Mouse (Mus musculus) gastrocnemius, postnatal 4 days (tissue): ENCODE measurements around the gene Sstr2. TPM values are rescaled to one million over a fixed set of nuclear protein-coding genes. Genes with fewer than 3 reads are reported as not detected.

Experiments used
- DNase-seq, 2 experiments: peaks; one replicate each; pipeline ENCODE4 v3.0.0; 2021 to 2022; ENCODE audit warnings: low spot score in 2 of 2, mixed read lengths in 2 of 2
- total RNA-seq, 2 experiments: library from RNA; stranded (reverse); gene quantifications; 2 replicates each; pipeline ENCODE4 v1.2.3; 2021

Gene Sstr2
- total RNA-seq, 2 experiments from 2014 or later: 0.13 TPM; not detected in 1

DNA sequence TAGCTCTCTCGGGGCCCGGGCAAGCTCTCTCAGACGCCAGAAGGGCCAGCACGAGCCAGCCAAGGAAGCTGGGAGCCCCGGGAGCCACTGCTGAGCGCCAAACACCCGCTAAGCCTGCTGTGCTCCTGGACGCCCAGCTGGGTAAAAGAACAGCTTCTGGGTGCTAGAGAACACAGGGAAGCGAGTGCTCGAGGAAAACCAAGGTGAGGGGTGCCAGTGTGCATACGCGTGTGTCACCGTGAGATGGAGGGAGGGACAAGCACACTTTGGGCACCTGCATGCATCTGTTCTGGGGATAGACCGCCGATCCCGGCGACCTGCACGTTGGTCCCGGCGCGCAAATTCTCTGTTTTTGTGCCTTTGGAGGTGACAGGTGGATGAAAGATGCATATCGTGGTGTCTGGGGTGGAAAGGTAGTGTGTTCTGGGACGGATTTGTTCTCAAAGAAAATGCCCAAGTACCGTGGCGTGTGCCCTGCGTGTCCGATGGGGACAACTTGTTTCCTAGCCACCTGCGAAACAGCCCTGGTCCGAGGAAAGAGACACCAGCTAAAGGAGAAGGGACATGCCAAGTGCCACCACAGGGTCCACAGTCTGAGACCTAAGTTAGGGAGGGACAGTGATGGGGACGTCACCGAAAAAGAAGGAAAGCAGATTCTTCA, 408 bp downstream of the Sstr2 start:
- DNase-seq: no peak

DNA sequence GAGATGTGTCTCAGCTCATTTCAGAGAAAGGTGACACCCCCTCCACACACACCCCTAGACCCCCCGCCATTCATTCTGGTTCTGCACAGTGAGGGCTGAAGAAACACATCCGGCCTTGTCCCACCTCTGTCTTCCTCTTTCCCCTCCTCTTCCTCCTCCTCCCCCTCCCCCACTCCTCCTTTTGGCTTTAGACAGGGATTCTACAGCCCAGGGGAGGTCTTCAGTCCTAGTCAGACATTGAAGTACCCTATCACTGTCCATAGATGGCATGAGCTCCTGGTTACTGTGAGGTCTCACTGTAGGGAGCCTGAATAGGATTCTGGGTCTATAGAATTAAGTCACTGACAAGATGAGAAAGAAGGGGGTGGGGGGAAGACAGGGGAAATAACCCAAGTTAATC, 1.9 kb downstream of the Sstr2 start:
- no peak for DNase-seq

DNA sequence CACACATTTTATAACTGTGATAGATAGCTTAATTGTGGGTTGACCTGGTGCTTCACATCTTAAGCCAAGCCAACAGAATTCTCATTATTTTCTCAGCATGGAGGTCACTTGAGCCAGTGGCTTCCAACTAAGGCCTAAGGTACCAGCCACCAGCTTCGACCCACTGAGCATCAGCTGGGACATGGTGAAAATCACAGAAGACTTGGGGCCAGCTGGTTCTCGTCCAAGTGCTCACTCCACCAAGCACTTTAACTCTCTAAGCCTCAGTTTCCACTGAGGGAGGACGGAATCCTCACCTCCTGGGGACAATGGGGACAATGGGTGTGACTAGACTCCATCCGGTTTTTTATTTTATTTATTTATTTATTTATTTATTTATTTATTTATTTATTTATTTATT, 2.9 kb downstream of the Sstr2 start:
- DNase-seq: no peak

DNA sequence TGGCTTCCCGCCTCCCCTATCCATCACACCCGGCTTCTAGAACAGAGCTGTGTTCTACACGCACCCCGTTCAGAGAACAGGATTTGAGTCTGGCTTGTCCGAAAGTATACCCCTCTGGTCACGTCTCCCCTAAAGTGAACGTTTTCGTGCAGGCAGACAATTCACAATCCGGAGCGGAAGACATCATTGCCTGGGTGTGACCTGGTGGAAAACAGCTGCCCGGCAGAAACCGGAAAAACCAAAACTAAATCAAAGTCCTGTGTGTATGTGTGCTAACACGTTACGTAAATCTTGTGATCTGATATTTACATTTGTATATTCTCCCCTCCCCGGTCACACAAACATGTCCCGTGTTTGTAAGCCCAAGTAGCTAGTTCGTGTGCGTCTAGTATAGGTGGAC, 6.3 kb downstream of the Sstr2 start:
- no peak for DNase-seq

DNA sequence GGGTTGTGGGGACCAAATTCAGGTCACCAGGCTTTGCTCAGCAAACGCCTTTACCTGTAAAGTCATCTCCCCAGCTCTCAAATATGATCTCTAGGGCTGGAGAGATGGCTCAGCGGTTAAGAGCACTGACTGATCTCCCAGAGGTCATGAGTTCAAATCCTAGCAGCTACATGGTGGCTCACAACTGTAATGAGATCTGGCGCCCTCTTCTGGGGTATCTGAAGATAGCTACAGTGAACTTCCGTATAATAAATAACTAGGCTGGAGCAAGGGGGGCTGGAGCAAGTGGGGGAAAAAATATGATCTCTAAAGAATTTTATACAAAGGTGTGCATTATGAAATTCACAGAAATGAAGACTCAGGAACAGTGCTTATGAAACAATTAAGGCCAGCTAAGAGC, 8.6 kb downstream of the Sstr2 start:
- no peak for DNase-seq

DNA sequence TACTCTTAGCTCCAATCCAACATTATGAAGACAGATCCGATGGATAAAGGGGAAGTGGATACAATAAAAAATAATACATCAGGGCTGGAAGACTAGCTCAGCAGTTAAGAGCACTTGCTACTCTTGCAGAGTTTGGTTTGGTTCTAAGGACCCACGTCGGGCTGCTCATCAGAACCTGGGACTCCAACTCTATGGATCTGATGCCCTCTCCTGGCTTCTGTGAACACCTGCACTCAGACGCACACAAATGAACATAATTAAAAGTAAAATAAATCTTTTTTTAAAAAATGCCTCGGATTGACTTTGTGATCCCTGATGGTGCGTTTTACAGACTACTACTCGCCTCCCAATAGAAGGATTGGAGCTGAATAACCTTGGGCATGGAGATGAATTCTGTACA, 11.5 kb downstream of the Sstr2 start:
- DNase-seq: no peak

DNA sequence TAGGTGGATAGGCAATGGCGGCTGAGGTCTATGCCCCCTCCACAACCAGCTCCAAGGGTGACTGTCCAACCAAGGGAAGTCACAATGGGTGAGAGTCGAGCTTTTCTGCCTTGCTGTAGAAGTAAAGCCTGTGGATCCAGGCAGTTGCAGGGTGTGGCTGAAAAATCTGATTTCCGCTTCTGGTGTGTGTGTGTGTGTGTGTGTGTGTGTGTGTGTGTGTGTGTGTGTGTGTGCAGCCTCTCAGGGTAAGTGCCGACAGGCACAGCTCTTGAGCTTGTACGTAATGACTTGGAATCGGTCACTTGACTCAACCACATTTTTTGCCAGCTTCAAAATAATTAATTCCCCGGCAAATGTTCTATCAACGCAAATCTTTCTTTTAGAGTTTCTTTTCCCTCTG, 12.2 kb downstream of the Sstr2 start:
- no peak for DNase-seq

DNA sequence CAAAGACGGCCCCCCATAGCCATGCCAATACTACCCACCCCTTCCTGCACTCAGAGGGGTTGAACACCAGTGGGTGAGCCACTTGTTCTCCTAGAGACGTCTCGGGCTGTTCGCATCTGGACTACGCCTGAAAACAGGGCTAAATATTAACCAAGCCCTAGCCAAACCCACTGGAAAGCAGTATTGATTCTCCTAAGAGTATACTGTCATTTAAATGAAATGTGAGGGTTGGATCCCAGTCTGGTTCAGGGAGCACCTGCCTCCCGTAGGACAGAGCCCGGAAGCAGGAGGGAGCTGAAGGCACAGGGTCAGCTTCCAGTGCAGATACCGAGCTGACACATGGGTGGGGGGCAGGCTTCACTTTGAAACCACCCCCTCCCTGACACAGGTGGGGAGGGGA, 12.7 kb downstream of the Sstr2 start:
- no peak for DNase-seq

DNA sequence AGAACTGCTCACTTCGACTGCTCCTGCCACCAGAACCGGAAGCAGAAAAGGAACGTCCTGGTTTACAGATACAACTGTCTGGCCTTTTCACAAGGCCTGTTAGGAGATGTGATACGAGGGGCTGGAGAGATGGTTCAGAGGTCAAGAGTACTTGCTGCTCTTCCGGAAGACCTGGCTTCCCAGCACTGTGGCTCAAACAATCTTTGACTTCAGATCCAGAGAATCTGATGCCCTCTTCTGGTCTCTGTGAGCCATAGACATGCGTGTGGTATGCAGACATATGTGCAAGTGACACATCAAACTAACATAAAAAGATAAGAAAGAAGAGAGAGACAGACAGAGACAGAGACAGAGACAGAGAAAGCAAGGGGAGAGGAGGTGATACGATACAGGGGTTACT, 13.2 kb downstream of the Sstr2 start:
- DNase-seq: no peak

DNA sequence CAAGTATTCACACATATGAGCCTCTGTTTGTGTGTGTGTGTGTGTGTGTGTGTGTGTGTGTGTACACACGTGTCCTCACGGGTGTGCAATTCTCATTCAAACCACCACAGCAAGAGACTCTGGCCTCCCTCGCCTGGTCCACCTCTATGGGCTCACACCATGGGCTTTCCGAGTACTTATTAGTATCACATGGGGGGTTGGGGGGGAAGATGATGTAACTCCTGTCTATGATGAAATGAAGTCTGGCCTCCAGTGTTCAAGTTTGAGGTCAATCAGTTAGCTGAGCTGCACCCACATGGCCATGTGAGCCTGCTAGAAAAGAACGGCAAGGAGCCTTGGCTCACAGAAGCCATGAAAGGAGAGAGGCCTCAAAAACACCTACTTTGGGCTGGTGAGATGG, 14.3 kb downstream of the Sstr2 start:
- DNase-seq: no peak

DNA sequence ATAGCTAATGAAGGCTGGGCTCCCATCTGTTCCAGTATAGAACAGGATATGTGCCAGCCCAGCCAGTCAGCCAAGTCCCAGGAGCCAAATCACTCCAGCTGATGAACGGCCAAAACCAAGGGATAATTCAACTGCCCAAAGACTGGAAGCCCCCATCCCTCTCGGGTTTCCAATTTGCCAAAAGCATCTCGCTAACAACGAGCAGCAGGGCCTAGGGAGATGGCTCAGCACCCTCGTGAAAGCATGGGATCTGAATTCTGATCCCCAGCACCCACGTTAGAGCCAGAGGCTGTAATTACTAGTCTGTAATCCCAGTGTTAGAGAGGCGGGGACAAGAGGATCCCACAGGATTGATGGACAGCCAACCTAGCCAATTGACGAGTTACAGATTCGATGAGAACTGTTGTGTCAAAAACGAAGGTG, 15.6 kb downstream of the Sstr2 start:
- no peak for DNase-seq

DNA sequence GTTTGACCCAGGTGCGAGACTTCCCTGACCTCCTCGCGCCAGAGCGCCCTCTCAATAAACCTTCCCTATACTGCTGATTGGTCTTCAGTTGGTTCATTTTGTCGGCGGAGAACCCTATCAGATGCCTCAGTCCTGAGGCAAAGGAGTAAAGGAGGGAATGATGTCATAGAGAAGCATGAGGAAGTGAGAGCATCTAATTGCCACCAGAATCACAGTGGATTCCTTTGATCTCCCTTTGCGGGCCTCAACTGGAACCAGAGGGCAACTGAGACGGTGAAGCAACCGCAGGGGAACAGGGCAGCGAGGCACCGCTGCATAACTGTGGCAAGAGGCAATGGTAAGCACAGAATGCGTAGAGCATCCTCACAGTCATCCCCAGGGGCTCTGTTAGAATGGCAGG, 19.5 kb downstream of the Sstr2 start:
- no peak for DNase-seq

DNA sequence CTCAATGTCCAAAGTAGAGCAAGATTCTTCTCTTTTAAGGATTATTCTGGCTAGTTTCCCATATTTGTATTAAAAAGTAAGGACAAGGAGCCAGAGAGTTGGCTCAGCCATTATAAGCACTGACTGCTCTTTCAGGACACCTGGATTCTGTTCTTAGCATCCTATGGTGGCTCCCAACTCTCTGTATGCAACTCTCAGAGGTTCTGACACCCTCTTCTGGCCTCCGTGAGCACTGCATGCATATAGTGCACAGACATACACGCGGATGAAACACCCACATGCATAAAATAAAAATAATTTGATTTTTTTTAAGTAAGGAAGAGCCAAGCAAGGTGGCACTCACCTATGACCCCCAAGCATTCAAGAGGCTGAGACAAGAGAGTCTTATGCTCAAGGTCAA, 26.0 kb downstream of the Sstr2 start:
- no peak for DNase-seq

DNA sequence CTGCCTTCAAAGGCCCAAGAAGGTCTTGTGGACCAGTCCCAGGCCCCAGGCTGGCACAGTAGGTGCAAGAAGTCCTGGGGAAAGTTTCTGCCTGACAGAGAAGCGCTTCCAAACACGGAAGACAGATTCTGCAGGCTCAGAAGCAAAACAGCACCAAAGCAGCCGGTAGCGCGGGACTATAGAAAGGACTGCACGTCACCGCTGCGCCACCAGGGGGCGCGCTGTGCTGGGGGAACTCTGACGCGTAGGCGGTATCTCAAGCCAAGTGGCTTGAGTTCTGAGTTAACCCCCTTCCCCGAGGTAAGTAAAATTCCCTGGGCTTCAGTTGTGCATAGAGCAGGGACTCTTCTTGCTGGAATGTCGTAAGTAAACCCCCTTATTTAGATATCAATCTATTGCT, 29.0 kb downstream of the Sstr2 start:
- DNase-seq: peak; percentile 80 to 88

DNA sequence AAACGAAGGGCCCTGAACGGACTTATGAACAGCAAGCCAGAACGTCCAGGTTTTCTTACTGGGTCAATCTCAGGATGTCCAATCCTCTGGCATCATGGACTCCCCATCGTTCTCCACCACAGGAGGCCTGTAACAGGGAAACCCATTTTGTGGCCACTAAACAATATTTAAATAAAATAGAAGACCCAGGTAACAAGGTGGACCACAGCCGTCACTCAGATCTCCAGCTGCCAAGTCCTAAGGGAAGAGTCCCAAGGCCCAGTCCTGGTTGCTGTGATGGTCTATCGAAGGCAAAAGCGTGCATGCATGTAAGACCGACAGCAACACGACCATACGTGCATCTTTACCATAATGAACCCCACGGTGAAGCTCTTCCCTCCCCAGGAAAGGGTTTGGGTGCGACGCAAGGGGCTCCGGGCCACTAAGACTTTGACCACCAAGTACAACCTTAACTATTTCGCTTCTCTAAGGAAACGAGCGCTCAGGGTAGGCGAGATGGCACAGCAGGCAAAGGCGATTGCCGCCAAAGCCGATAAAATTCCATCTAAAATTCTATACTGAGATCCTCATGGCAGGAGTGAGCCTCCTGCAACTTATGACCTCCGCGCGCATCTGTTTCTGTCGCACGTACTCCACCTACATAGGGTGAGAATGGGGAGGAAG, 29.7 kb downstream of the Sstr2 start, which contains the start of gene Cog1:
Cog1 (plus strand) TSS at position 480 of the 663 bp plus-strand sequence.
- DNase-seq: no peak

DNA sequence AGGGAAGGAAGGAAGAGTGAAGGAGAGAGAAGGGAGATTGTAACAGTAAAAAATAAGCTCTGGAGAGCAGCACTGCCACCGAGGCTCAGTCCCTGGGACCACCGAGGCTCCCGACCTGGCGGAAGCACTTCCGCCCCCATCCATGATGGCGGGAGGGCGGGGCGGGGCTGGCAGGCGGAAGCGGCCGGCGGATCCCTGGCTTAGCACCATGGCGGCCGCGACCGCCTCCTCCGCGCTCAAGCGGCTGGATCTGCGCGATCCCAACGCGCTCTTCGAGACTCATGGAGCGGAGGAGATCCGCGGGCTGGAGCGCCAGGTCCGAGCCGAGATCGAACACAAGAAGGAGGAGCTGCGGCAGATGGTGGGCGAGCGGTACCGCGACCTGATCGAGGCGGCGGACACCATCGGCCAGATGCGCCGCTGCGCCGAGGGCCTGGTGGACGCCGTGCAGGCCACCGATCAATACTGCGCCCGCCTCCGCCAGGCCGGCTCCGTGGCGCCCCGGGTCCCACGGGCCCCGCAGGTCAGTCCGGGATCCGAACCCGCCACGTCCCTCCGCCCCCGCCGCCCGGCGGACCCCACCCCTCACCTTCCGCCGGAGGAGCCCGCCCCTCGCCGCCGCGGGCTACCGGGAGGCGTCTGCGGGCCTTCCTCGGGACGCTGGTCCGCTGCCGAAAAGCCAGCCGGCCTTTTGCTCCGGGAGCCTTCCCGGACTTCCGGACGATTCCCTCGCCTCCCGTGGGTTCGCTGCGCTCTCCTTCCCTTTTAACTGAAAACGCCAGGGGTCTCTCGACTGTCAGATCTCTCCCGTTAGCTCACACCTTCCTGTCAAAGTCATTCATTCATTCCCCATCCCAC, 30.4 kb downstream of the Sstr2 start, which contains the start of gene Slc39a11:
Slc39a11 (minus strand) TSS at position 727 of the 858 bp plus-strand sequence.
- peak; percentile 61 to 76 for DNase-seq

DNA sequence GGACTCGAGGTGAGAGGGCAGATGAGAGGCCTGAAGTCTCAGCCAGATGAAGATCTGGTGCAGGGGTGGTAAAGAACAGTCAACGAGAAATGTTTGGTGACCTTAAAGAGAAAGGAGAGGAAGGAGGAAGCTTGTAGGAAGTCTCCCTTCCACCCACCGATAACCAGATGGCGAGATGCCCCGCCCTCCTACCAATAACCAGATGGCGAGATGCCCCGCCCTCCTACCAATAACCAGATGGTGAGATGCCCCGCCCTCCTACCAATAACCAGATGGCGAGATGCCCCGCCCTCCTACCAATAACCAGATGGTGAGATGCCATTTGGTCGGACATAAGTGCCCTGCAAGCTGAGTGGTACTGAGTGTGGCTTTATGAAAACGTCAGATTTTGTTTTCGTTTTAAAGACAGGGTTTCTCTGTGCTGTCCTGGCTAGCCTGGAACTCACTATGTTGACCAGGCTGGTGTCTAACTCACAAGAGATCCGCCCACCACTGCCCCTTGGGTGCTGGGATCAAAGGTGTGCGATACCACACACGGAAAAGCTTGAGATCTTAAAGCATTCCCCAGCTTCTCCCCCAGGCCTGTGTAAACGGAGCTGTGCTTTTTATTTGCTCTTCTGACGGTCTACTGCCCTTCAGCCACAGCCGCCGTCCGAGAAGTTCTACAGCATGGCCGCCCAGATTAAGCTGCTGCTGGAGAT, 32.2 kb downstream of the Sstr2 start:
- DNase-seq: no peak

DNA sequence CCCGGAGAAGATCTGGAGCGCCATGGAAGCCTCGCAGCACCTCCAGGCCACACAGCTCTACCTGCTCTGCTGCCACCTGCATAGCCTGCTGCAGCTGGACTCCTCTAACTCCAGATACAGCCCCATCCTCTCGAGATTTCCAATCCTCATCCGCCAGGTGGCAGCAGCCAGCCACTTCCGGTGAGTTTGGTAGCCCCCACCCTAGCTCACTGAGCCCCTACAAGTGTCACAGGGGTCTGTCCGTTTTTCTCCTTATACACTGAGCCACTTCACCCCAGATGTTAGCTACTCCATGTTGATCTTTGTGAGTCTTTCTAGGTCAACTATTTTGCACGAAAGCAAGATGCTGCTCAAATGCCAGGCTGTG, 32.7 kb downstream of the Sstr2 start:
- DNase-seq: peak in 1 of 2 experiments; percentile 37

DNA sequence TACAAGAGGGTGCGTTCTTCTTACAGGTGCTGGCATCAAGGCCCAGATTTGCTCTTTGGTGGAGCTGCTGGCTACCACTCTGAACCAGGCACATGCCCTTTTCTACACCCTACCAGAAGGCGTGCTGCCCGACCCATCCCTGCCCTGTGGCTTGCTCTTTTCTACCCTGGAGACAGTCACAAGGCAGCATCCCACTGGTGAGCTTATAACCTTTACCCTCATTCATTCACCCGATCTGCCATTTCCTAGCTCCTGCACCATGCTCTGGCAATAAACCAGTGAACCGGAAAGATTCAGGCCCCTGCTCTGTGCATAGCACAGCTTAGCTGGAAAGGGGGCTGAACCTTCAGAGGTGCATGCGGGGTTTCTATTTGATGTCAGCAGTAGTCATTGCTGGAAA, 33.4 kb downstream of the Sstr2 start:
- DNase-seq: no peak

DNA sequence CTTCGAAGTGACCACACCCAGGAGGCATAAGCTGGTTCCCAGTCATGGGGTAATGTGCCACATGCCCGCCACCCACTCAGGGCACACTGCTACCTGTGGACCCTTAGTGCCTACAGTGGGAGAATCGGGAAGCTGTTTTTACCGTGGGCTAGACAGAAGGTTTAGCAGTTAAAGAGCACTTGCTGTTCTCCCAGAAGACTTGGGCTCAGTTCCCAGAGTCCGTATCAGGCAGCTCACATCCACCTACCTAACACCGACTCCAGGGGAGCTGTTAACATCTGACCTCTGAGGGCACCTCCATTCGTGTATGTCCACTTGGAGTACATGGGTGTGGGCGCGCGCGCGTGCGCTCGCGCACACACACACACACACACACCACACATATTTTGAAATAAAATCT, 35.0 kb downstream of the Sstr2 start:
- no peak for DNase-seq

DNA sequence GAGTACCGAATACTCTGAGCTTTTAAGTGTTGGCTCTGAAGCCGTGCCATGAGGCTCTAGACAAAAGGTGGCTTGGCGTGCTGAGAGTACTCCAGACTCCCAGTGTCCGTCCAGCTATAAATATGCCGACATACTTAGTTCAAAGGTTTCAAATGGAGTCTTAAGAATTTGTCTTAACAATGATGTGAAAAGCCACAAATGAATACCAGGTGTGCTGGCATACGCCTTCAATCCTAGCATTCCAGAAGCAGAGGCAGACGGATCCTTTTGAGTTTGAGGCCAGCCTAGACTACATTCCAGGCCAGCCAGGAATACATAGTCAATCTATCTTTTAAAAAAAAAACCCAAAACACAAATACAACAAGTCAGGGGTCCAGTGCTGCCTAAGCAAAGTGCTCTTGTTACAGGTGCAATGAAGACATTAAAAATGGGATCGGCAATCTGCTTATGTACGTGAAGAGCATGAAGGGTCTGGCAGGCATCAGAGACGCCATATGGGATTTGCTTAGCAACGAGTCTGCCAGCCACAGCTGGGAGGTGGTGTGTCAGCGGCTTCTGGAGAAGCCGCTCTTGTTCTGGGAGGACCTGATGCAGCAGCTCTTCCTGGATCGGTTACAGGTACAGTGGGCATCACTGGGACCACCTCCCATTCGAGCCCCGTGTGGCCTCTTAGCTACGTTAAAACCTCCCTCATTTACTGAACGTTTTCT, 35.6 kb downstream of the Sstr2 start:
- no peak for DNase-seq
